Mouse (Mus musculus): ENCODE measurements around the gene Gm21083.
"Not testable (repeated sequence)": the region's sequence is repeated elsewhere in the genome, so short reads cannot be mapped to it uniquely, and the experiment has no call there.

Gene Gm21083

GRCm38 (mm10) chr5:15577033-15577432, at the start of gene Gm21083:
TSS of gene Gm21083 (plus strand) at chr5:15577333.
- DNase-seq (ENCODE audit: low spot score in 2 of 2) = not testable (repeated sequence)

GRCm38 (mm10) chr5:15529122-15529521, 48.0 kb upstream of the Gm21083 start, which contains the start of gene Gm21190:
TSS of gene Gm21190 (minus strand) at chr5:15529222.
- not testable (repeated sequence) for DNase-seq (ENCODE audit: low spot score in 2 of 2)

DNA sequence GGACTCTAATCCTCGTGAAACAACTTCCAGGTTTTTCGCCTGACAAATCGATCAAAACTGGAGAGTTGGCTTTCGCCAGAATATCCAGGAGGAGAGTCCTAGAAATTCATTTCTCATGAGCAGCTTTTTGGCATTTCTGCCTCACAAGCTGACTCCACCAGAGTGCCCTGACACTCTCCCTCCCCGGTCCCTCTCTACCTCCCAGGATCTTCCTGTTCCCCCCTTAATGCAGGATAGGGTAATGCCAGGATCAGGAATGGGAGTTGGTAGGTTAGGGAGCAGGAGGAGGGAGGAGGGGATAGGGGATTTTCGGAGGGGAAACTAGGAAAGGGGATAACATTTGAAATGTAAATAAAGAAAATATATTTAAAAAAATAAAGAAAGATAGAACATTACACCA, 28.5 kb upstream of the Gm21083 start:
- DNase-seq (ENCODE audit: low spot score in 2 of 2) = not testable (repeated sequence)

DNA sequence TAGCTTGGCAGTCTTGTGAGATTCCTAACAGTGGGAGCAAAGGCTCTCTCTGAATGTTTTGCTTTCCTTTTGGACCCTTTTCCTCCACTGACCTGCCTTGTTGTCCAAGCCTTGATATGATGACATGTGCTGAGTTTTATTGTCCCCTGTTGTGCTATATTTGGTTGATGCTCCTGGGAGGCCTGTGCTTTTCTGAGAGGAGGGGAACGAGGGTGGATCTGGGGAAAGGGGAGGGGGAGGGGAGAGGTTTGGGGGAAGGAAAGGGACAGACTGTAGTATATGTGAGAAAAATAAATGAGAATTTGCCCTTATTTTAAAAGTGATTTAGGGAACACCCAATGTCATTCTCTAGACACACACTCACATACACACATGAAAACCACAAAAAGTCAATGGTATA, 28.0 kb upstream of the Gm21083 start:
- not testable (repeated sequence) for DNase-seq (ENCODE audit: low spot score in 2 of 2)

DNA sequence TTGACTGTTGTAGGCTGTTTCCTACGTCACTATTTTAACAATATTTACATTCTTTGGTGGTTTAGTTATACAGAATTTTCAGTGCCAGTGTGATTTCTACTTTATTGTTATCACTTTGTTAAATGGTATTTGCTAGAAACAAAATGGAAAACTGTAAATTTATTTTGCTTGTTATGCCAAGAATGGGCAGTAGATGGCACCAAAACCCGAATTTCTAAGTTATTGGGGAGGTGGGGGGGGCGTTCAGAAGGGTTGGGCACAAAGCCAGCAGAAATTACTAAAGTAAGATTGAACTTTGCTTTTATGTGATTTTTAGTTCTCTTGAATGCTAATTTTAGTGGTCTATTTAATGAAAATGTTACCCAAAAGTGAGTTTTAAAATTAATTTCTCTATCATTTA, 27.5 kb upstream of the Gm21083 start:
- DNase-seq (ENCODE audit: low spot score in 2 of 2) = not testable (repeated sequence)

DNA sequence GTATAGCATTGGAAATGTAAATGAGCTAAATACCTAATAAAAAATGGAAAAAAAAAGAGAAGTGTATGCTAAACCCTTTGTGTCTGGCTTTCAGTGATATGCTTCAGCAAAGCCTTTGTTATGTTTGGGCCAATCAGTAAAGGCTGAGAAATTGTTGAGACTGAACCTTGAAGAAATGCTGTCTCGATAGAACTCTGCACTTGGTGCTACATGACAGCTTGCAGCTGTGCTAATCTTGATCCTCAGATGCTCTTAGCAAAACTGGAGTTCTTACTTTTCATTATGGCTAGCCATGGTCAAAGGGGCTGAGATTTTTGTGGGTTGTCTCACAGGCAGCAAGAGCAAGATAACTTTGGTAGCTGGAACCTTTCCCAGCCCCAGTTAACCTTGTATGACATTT, 18.5 kb upstream of the Gm21083 start:
- not testable (repeated sequence) for DNase-seq (ENCODE audit: low spot score in 2 of 2)

GRCm38 (mm10) chr5:15561425-15562264, 15.5 kb upstream of the Gm21083 start:
- not testable (repeated sequence) for DNase-seq (ENCODE audit: low spot score in 2 of 2)

DNA sequence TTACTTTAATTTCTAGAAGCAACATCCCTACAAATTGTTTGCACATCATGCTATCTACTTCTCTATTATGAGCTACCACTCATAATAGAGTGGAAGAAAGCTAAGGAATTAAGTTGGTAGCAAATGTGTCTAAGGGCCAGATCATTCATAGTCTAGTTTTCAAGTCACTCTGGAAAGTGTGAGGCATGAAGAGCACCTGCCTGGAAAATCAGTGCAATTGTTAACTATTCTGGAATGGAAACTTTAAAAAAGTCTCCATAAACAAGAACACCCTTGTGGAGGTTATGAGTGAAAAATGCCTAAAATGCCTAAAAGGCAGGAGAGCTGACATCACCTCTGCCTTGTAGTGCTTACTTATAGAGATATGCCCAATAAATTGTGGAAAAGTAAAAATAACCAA, 3.4 kb upstream of the Gm21083 start:
- not testable (repeated sequence) for DNase-seq (ENCODE audit: low spot score in 2 of 2)

- DNase-seq (ENCODE audit: low spot score in 2 of 2) = not testable (repeated sequence)
These were observed 9.2 kb downstream of the Gm21083 start for GRCm38 (mm10) chr5:15586351-15586750.

GRCm38 (mm10) chr5:15588291-15588690, 11.2 kb downstream of the Gm21083 start:
- peak in 1 of 2 experiments; percentile 28 for DNase-seq (ENCODE audit: low spot score in 2 of 2)

DNA sequence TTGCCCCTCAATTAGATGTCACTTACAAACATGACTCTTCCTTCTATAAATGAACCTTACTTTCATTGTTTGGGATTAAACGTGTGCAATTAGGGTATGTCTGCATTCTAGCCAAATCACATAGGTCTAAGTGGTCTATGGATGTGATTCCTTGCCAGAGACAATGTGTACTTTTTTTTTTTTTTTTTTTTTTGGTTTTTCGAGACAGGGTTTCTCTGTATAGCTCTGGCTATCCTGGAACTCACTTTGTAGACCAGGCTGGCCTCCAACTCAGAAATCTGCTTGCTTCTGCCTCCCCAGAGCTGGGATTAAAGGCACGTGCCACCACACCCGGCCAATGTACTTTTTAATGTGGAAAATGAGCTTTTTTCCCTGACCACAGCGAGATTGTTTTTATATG, 13.5 kb downstream of the Gm21083 start:
- DNase-seq (ENCODE audit: low spot score in 2 of 2) = not testable (repeated sequence)

DNA sequence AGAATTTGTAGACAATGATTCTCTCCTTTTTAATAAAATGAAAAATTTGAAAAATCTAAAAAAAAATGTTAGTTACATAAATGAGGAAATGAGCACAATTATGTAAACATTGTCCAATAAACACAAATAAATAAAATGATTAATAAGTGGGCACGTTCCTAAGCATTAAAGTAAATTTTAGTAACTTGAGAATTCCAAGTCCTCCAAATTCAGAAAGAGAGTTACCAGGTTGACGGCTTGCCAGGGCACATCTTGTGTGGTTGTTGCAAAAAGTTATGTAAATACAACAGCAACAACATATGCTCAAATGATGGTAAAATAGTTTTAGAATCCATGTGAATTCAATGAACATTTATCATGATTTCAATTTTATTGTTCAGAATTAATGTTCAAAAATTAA, 14.4 kb downstream of the Gm21083 start:
- DNase-seq (ENCODE audit: low spot score in 2 of 2) = not testable (repeated sequence)

DNA sequence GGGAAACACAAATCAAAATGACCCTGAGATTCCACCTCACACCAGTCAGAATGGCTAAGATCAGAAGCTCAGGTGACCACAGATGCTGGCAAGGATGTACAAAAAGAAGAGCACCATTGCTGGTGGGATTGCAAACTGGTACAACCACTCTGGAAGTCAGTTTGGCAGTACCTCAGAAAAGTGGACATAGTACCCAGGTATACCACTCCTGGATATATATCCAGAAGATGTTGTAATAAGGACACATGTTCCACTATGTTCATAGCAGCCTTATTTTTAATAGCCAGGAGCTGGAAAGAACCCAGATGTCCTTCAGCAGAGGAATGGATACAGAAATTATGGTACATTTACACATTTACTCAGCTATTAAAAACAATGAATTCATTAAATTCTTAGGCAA, 21.7 kb downstream of the Gm21083 start:
- not testable (repeated sequence) for DNase-seq (ENCODE audit: low spot score in 2 of 2)

GRCm38 (mm10) chr5:15600342-15600741, 23.2 kb downstream of the Gm21083 start:
- not testable (repeated sequence) for DNase-seq (ENCODE audit: low spot score in 2 of 2)

DNA sequence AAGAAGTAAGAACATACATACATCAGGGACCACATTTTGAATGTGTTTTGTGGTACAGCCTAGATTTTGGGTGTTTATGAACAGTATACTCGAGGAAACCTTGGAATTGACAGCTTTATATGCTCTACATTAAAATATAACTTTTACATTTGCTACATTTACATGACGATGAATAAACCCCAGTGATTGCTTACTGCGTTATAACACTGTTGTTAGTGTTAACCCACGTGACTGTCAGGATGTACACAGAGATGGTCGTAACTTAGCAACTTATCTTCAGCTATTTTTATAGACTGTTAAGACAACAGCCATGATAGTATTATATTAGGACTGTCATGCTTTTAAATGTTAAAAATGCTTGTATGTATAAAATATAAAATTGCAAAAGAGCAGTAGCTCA, 24.3 kb downstream of the Gm21083 start:
- DNase-seq (ENCODE audit: low spot score in 2 of 2) = not testable (repeated sequence)

GRCm38 (mm10) chr5:15601960-15602359, 24.8 kb downstream of the Gm21083 start:
- DNase-seq (ENCODE audit: low spot score in 2 of 2) = not testable (repeated sequence)

GRCm38 (mm10) chr5:15602424-15602947, 25.4 kb downstream of the Gm21083 start:
- DNase-seq (ENCODE audit: low spot score in 2 of 2) = not testable (repeated sequence)

DNA sequence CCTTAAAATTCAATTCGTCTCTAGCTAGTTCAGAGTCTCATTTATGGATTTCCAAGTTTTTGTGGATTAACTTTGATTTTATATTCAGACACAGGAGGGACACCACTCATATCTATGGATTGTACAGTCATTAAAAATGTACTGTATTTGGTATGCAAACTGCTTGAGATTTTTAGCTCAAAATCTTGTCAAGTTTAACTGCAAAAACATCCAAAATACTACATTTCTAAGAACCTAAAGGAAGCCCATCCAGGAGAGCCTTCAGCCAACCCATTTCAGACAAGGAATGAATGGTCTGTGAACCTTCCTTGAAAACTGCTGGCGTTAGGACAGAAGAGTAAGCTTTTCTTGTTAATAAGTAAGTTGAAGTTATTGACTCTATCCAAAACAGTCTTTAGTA, 25.9 kb downstream of the Gm21083 start:
- not testable (repeated sequence) for DNase-seq (ENCODE audit: low spot score in 2 of 2)

- not testable (repeated sequence) for DNase-seq (ENCODE audit: low spot score in 2 of 2)
These were observed 26.5 kb downstream of the Gm21083 start for GRCm38 (mm10) chr5:15603585-15603984.

- peak in 1 of 2 experiments; percentile 25 for DNase-seq (ENCODE audit: low spot score in 2 of 2)
These were observed 29.5 kb downstream of the Gm21083 start for GRCm38 (mm10) chr5:15606677-15607076.

- not testable (repeated sequence) for DNase-seq (ENCODE audit: low spot score in 2 of 2)
These were observed 33.6 kb downstream of the Gm21083 start for GRCm38 (mm10) chr5:15610695-15611094.

- DNase-seq (ENCODE audit: low spot score in 2 of 2) = not testable (repeated sequence)
These were observed 39.1 kb downstream of the Gm21083 start for GRCm38 (mm10) chr5:15616195-15616594.

DNA sequence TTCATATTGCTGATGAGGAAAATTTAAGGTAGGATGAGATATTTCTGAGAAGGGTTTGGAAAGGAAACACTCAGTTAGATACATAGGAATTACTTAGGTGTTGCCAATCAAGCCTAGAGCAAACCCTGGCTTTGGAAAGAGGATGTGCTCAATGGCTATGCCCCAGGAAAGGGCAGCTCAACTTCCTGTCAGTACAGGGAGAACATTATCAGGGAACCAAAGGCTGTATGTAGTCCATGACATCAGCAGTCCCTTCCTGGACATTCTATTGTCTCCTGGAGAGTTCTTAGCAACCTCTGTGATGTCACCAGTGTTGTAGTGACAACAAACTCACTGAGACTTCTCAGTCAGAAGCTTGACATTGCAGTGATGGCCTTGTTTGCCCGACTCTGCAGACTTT, 41.6 kb downstream of the Gm21083 start, which contains the start of gene Speer4d:
TSS of gene Speer4d (plus strand) at position 301 of the 400 bp plus-strand sequence.
- DNase-seq (ENCODE audit: low spot score in 2 of 2) = not testable (repeated sequence)
